Mouse (Mus musculus): Measurements from ENCODE around the gene Fbxl20.

- TF ChIP-seq CTCF (IDR thresholded peaks at IDR 0.05; ENCODE audit: extremely low read depth, insufficient read depth, insufficient read length, insufficient replicate concordance) (no peak), POLR2A (IDR thresholded peaks at IDR 0.05; ENCODE audit: low read depth, low read length) (no peak)
These were observed 100.3 kb downstream of the Fbxl20 start for GRCm38 (mm10) chr11:98049672-98050519.
